Mouse (Mus musculus): Measurements from ENCODE around the gene Atxn1.

GRCm38 (mm10) chr13:45623846-45624245 lies 341.0 kb downstream of the Atxn1 start:
- TF ChIP-seq POLR2A (IDR thresholded peaks at IDR 0.05; ENCODE audit: borderline replicate concordance, low read depth, low read length): no peak
- TF ChIP-seq CTCF (IDR thresholded peaks at IDR 0.05; ENCODE audit: low read depth, low read length): no peak
